8 mouse cellular contexts compared by ENCODE assay signal in genomic region chr4:141239388-141240125, GRCm38 (mm10). TPM values are rescaled to one million over a fixed set of nuclear protein-coding genes. Genes with fewer than 3 reads are reported as not detected.
DNase-seq lines count a peak whose midpoint lies in the region; ATAC-seq lines count a peak whose summit lies in the region.

Gene Arhgef19, plus strand, starts transcription at chr4:141239499.

- peak; percentile 94 for DNase-seq in MN1 (ENCODE audit: low spot score)
- DNase-seq in cerebellum, adult 18-20 months, result peak; percentile 48 to 55
- peak; percentile 45 to 50 for DNase-seq in layer of hippocampus, adult 8-10 months (ENCODE audit: low spot score in 2 of 2)
- DNase-seq in lung, postnatal 14 days, result peak; percentile 89
- peak; percentile 94 for DNase-seq in retina, postnatal 1 day
- peak; percentile 83 for DNase-seq in urinary bladder, postnatal 25 days (ENCODE audit: low spot score)

- H3K4me3 ChIP-seq in forebrain, embryonic 16.5 days (replicated peaks; ENCODE audit: low read length), result peak within 1 kb of the TSS; percentile 37

- peak within 1 kb of the TSS; percentile 23 for H3K9ac ChIP-seq in forebrain, embryonic 16.5 days (replicated peaks; ENCODE audit: low read depth, low read length)

- peaks cover 26% of the 10 kb centered on the region for H3K4me1 ChIP-seq in forebrain, embryonic 16.5 days (replicated peaks; ENCODE audit: control insufficient read depth, insufficient read depth, low read length)

- H3K27me3 ChIP-seq in forebrain, embryonic 16.5 days (replicated peaks; ENCODE audit: control insufficient read depth, insufficient read depth, low read length), result peaks cover 14% of the 10 kb centered on the region

- no peaks in the 10 kb centered on the region for H3K36me3 ChIP-seq in forebrain, embryonic 16.5 days (ENCODE audit: control insufficient read depth, insufficient read depth)

- WGBS in forebrain, embryonic 16.5 days, result 2% methylated on average over 31 of the region's 31 CpGs

- no peaks in the 10 kb centered on the region for H3K9me3 ChIP-seq in forebrain, embryonic 16.5 days (ENCODE audit: control insufficient read depth, low read length)

- peak within 1 kb of the TSS; percentile 56 for H3K4me2 ChIP-seq in forebrain, embryonic 16.5 days (ENCODE audit: low read length)

- H3K27ac ChIP-seq in forebrain, embryonic 16.5 days (ENCODE audit: low read length), result no peak within 1 kb of the TSS

- peak; percentile 89 for ATAC-seq in forebrain, embryonic 16.5 days
- peak; percentile 83 to 91 for ATAC-seq in hematopoietic stem cell, adult 5-6 weeks (replicated peaks in 1 of 2; ENCODE audit: insufficient read depth in 1 of 2, low FRiP score in 2 of 2, low TSS enrichment in 1 of 2, low read depth in 1 of 2, poor library complexity in 2 of 2, severe bottlenecking in 2 of 2)

RNA-seq across cellular contexts. Expression of gene Arhgef19, which starts in this region (rescaled TPM):
- polyA plus RNA-seq in forebrain, embryonic 16.5 days (2015; fragmentation: Nextera tagmentation; extraction: Ambion mirVana), result 0.71 and 1.1 TPM in 2 replicates
- total RNA-seq in hematopoietic stem cell, adult 5-6 weeks (2017), result not detected in 2 replicates
- total RNA-seq in layer of hippocampus, adult 8-10 months (2022), result 10 to 100 TPM; 17.8 to 23.3 (median 21.1) TPM

Comparison
In these comparisons a context has a peak if more than half of its experiments do, and no peak if none do; other contexts are left out.
1. RNA of gene Arhgef19 (total RNA-seq): 17.8 to 23.3 TPM in layer of hippocampus, adult 8-10 months; not detected in hematopoietic stem cell, adult 5-6 weeks; every median in the first group is over 10 times any median in the second.
2. Peak in ATAC-seq in hematopoietic stem cell, adult 5-6 weeks; RNA of the gene not detected or under 1 TPM.
3. Peak in every context shown above with its lines, with median percentiles within 50 percentile points of each other: DNase-seq.